Mouse (Mus musculus): Measurements from ENCODE around the gene Adad2. TPM values are rescaled to one million over a fixed set of nuclear protein-coding genes. Genes with fewer than 3 reads are reported as not detected.

Adad2 gene
- polyA plus RNA-seq, 1 experiment from 2014 or later = 0.09 TPM

DNA sequence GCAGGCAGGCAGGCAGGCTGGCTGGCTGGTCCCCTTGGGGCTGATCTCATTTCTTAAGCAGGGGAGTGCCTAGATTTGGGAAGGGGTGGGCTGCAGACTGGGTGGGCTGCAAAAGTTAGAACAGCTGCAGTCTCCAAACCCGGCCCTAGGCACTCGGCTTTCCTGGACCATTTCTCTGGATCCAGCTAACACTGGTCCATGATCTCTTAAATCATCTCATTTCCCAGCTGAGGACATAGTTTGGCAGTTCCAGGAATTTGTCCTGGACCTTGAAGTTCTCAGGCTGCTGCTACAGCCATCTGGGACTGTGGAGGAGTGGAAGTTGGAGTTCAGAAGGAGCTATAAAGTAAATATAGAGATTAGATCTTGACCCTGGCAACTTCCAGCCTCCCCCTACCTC, 38.8 kb downstream of the Adad2 start:
- WGBS = 6% methylated on average over 2 of the region's 2 CpGs
- no peak for DNase-seq (ENCODE audit: low spot score)
- Histone ChIP-seq H3K4me3 (ENCODE audit: low read depth, low read length) (no peak overlapping the region), H3K9ac (ENCODE audit: low read length) (no peak overlapping the region), H3K4me2 (ENCODE audit: low read length) (no peak overlapping the region), H3K27me3 (replicated peaks; ENCODE audit: control insufficient read depth, insufficient read depth, low read length) (no peaks in the 10 kb centered on the region), H3K27ac (ENCODE audit: low read depth) (no peak overlapping the region), H3K36me3 (ENCODE audit: control insufficient read depth, insufficient read depth, low read length) (no peaks in the 10 kb centered on the region), H3K9me3 (ENCODE audit: control insufficient read depth, low read length) (no peaks in the 10 kb centered on the region), H3K4me1 (replicated peaks; ENCODE audit: control insufficient read depth, insufficient read depth, low read length) (0 out of 2 replicates have a peak, but pooled peaks cover 6% of the 10 kb centered on the region)
- no peak for ATAC-seq (replicated peaks; ENCODE audit: low FRiP score, low TSS enrichment, low read depth)

DNA sequence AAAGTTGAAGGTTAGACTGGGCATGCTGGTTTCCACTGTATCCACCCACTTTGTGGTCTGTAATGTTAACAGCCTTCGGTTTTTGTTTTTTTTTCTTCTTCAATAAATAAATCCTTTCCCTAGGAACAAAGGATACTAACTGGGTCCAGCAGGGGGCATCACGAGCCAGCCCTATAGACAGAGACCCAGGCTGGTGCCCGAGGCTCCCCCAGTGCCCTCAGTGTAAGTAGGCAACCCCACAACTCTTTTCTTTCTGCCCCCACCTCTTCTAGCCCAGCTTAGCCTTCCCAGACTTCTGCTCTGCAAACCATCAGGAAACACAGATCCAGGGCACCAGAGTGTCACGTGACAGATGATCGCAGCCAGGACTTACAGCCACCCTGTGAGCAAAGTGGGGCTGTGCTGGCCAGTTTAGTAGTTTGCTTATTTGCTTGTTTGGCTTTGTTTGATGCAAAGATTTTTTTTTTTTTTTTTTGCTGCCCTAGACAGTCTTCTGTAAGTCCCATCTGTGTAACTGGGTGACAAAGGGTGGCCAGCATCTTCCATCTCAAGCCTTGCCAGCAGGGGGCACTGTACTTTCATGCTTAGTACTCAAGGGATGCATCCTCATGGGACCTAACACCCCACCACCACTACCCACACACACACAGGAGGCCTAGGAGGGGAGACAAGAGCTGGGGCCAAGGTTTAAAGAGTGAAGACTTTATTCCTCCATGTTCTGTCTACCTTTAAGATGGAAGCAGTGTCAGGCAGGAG, 44.3 kb downstream of the Adad2 start:
- no peaks in the 10 kb centered on the region for H3K9me3 ChIP-seq (ENCODE audit: control insufficient read depth, low read length)
- H3K4me1 ChIP-seq (replicated peaks; ENCODE audit: control insufficient read depth, insufficient read depth, low read length) = peaks cover 11% of the 10 kb centered on the region; the same call in 1 of the 2 replicates
- ATAC-seq (replicated peaks; ENCODE audit: low FRiP score, low TSS enrichment, low read depth) (0 out of 2 replicates have a peak, but pooled peaks have one; percentile 36), DNase-seq (ENCODE audit: low spot score) (no peak)
- no peaks in the 10 kb centered on the region for H3K27me3 ChIP-seq (replicated peaks; ENCODE audit: control insufficient read depth, insufficient read depth, low read length)
- H3K4me3 ChIP-seq (ENCODE audit: low read depth, low read length) = no peak overlapping the region
- no peak overlapping the region for H3K4me2 ChIP-seq (ENCODE audit: low read length)
- H3K9ac ChIP-seq (ENCODE audit: low read length) = 0 out of 2 replicates have a peak overlapping the region, but pooled peaks have one; percentile 7
- WGBS = 34% methylated on average over 5 of the region's 5 CpGs
- no peak overlapping the region for H3K27ac ChIP-seq (ENCODE audit: low read depth)
- H3K36me3 ChIP-seq (ENCODE audit: control insufficient read depth, insufficient read depth, low read length) = no peaks in the 10 kb centered on the region

- WGBS = 12% methylated on average over 9 of the region's 9 CpGs
- no peaks in the 10 kb centered on the region for H3K9me3 ChIP-seq (ENCODE audit: control insufficient read depth, low read length)
- no peak overlapping the region for H3K27ac ChIP-seq (ENCODE audit: low read depth)
- H3K36me3 ChIP-seq (ENCODE audit: control insufficient read depth, insufficient read depth, low read length) = no peaks in the 10 kb centered on the region
- no peaks in the 10 kb centered on the region for H3K27me3 ChIP-seq (replicated peaks; ENCODE audit: control insufficient read depth, insufficient read depth, low read length)
- H3K4me3 ChIP-seq (ENCODE audit: low read depth, low read length) = no peak overlapping the region
- no peak overlapping the region for H3K9ac ChIP-seq (ENCODE audit: low read length)
- DNase-seq (ENCODE audit: low spot score) (peak; percentile 69), ATAC-seq (replicated peaks; ENCODE audit: low FRiP score, low TSS enrichment, low read depth) (0 out of 2 replicates have a peak, but pooled peaks have one; percentile 28)
- H3K4me1 ChIP-seq (replicated peaks; ENCODE audit: control insufficient read depth, insufficient read depth, low read length) = peaks cover 19% of the 10 kb centered on the region
- no peak overlapping the region for H3K4me2 ChIP-seq (ENCODE audit: low read length)
Measured at GRCm38 (mm10) chr8:119661081-119661480, 48.5 kb downstream of the Adad2 start.

DNA sequence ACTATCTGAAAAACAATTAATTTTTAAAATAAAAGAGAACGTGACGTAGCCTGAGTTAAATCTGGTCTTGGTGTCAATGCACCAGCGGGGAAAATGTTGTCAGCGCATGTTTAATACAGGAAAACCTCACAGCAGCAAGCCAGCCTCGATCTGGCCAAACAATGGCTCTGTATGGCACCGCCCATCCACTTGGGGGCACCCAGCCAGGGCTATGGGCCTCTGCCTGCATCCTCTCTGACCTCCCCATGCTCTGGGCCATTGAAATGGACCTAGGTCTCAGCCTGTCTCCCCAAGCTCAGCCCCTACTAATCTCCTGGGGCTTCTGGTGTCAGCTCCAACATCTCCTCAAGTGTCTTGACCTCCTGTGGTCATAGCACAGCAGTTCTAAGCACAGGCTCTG, 49.3 kb downstream of the Adad2 start:
- H3K27me3 ChIP-seq (replicated peaks; ENCODE audit: control insufficient read depth, insufficient read depth, low read length) = no peaks in the 10 kb centered on the region
- WGBS = 80% methylated on average over 6 of the region's 6 CpGs
- DNase-seq (ENCODE audit: low spot score) (no peak), ATAC-seq (replicated peaks; ENCODE audit: low FRiP score, low TSS enrichment, low read depth) (no peak)
- H3K4me3 ChIP-seq (ENCODE audit: low read depth, low read length) = no peak overlapping the region
- peaks cover 19% of the 10 kb centered on the region for H3K4me1 ChIP-seq (replicated peaks; ENCODE audit: control insufficient read depth, insufficient read depth, low read length)
- no peak overlapping the region for H3K9ac ChIP-seq (ENCODE audit: low read length)
- H3K27ac ChIP-seq (ENCODE audit: low read depth) = no peak overlapping the region
- H3K4me2 ChIP-seq (ENCODE audit: low read length) = no peak overlapping the region
- no peaks in the 10 kb centered on the region for H3K9me3 ChIP-seq (ENCODE audit: control insufficient read depth, low read length)
- no peaks in the 10 kb centered on the region for H3K36me3 ChIP-seq (ENCODE audit: control insufficient read depth, insufficient read depth, low read length)

DNA sequence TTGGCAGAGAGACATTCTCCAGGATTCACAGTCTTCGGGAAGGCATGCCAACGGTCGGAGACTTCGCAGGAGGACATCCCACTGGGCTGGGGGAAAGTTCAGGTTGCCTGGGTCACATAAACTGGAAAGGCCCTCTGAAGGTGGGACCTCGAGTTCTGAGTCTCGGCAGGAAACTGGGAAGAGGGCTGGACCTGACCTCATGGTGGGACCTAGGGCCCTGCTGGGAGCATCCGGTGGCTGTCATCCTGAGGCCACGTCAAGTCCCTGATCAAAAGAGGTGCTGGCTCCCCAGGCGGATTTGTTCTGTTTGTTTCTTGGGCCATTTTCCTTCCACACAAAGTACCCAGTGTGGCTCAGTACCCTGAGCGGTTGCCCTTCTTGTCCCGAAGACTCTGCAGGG, 50.9 kb downstream of the Adad2 start:
- ATAC-seq (replicated peaks; ENCODE audit: low FRiP score, low TSS enrichment, low read depth) = no peak
- Histone ChIP-seq H3K4me1 (replicated peaks; ENCODE audit: control insufficient read depth, insufficient read depth, low read length) (peaks cover 19% of the 10 kb centered on the region), H3K36me3 (ENCODE audit: control insufficient read depth, insufficient read depth, low read length) (no peaks in the 10 kb centered on the region), H3K4me2 (ENCODE audit: low read length) (no peak overlapping the region), H3K4me3 (ENCODE audit: low read depth, low read length) (no peak overlapping the region), H3K27ac (ENCODE audit: low read depth) (no peak overlapping the region), H3K9me3 (ENCODE audit: control insufficient read depth, low read length) (no peaks in the 10 kb centered on the region), H3K27me3 (replicated peaks; ENCODE audit: control insufficient read depth, insufficient read depth, low read length) (no peaks in the 10 kb centered on the region), H3K9ac (ENCODE audit: low read length) (no peak overlapping the region)
- WGBS = 67% methylated on average over 11 of the region's 11 CpGs
- no peak for DNase-seq (ENCODE audit: low spot score)

GRCm38 (mm10) chr8:119665270-119665669, 52.7 kb downstream of the Adad2 start:
- no peaks in the 10 kb centered on the region for H3K36me3 ChIP-seq (ENCODE audit: control insufficient read depth, insufficient read depth, low read length)
- no peak for DNase-seq (ENCODE audit: low spot score)
- no peak overlapping the region for H3K27ac ChIP-seq (ENCODE audit: low read depth)
- WGBS = 59% methylated on average over 6 of the region's 6 CpGs
- H3K4me2 ChIP-seq (ENCODE audit: low read length) = no peak overlapping the region
- ATAC-seq (replicated peaks; ENCODE audit: low FRiP score, low TSS enrichment, low read depth) = no peak
- no peaks in the 10 kb centered on the region for H3K9me3 ChIP-seq (ENCODE audit: control insufficient read depth, low read length)
- H3K9ac ChIP-seq (ENCODE audit: low read length) = no peak overlapping the region
- no peak overlapping the region for H3K4me3 ChIP-seq (ENCODE audit: low read depth, low read length)
- H3K4me1 ChIP-seq (replicated peaks; ENCODE audit: control insufficient read depth, insufficient read depth, low read length) = peaks cover 21% of the 10 kb centered on the region
- H3K27me3 ChIP-seq (replicated peaks; ENCODE audit: control insufficient read depth, insufficient read depth, low read length) = no peaks in the 10 kb centered on the region

Other genes with a start within 250 kb of the Adad2 start
- 16.8 and 17.9 TPM in 2 replicates for gene Mlycd, start 217.9 kb upstream of the Adad2 start, polyA plus RNA-seq (2014; fragmentation: Nextera tagmentation; extraction: Ambion mirVana)
- 1.5 and 2.0 TPM in 2 replicates for gene Osgin1, start 178.6 kb upstream of the Adad2 start, polyA plus RNA-seq (2014; fragmentation: Nextera tagmentation; extraction: Ambion mirVana)
- 2.4 and 3.7 TPM in 2 replicates for gene Necab2, start 166.0 kb upstream of the Adad2 start, polyA plus RNA-seq (2014; fragmentation: Nextera tagmentation; extraction: Ambion mirVana)
- 0.08 TPM in 1 of 2 replicates, not detected in the other for gene Slc38a8, start 111.0 kb upstream of the Adad2 start, polyA plus RNA-seq (2014; fragmentation: Nextera tagmentation; extraction: Ambion mirVana)
- gene Mbtps1, start 54.0 kb upstream of the Adad2 start, polyA plus RNA-seq (2014; fragmentation: Nextera tagmentation; extraction: Ambion mirVana) = 107 and 121 TPM in 2 replicates
- 36.6 and 38.0 TPM in 2 replicates for gene Hsdl1, start 37.6 kb upstream of the Adad2 start, polyA plus RNA-seq (2014; fragmentation: Nextera tagmentation; extraction: Ambion mirVana)
- gene Dnaaf1, start 37.5 kb upstream of the Adad2 start, polyA plus RNA-seq (2014; fragmentation: Nextera tagmentation; extraction: Ambion mirVana) = 0.37 and 0.89 TPM in 2 replicates
- gene Taf1c, start 7.5 kb upstream of the Adad2 start, polyA plus RNA-seq (2014; fragmentation: Nextera tagmentation; extraction: Ambion mirVana) = 12.6 and 13.0 TPM in 2 replicates
- 0.11 TPM in 2 replicates for gene Kcng4, start 22.9 kb downstream of the Adad2 start, polyA plus RNA-seq (2014; fragmentation: Nextera tagmentation; extraction: Ambion mirVana)
- gene Wfdc1, start 53.6 kb downstream of the Adad2 start, polyA plus RNA-seq (2014; fragmentation: Nextera tagmentation; extraction: Ambion mirVana) = 4.1 and 4.6 TPM in 2 replicates
- 3.1 and 3.6 TPM in 2 replicates for gene Atp2c2, start 87.3 kb downstream of the Adad2 start, polyA plus RNA-seq (2014; fragmentation: Nextera tagmentation; extraction: Ambion mirVana)
- gene Tldc1, start 165.7 kb downstream of the Adad2 start, polyA plus RNA-seq (2014; fragmentation: Nextera tagmentation; extraction: Ambion mirVana) = 11.1 and 15.0 TPM in 2 replicates
- 410 and 468 TPM in 2 replicates for gene Cotl1, start 227.8 kb downstream of the Adad2 start, polyA plus RNA-seq (2014; fragmentation: Nextera tagmentation; extraction: Ambion mirVana)
- gene Klhl36, start 249.5 kb downstream of the Adad2 start, polyA plus RNA-seq (2014; fragmentation: Nextera tagmentation; extraction: Ambion mirVana) = 12.9 and 14.0 TPM in 2 replicates